Mouse (Mus musculus) forelimb bud, embryonic 11.5 days (tissue): ENCODE data around the gene Elfn1.

ENCODE experiments used
- DNase-seq: peaks from one replicate; pipeline ENCODE4 v3.0.0-alpha.2; 2012; ENCODE audit warnings: low read depth, low spot score

The Elfn1 gene

GRCm38 (mm10) chr5:140022861-140023260 lies 115.1 kb downstream of the Elfn1 start:
- no peak for DNase-seq

- DNase-seq: no peak
Measured at GRCm38 (mm10) chr5:140023941-140024500, 116.3 kb downstream of the Elfn1 start.
